Mouse (Mus musculus) ES-E14 (cell line): ENCODE data around the gene Frmpd4. TPM values are rescaled to one million over a fixed set of nuclear protein-coding genes. Genes with fewer than 3 reads are reported as not detected.

Experiments
- DNase-seq: peaks from one replicate; pipeline ENCODE4 v3.0.0-alpha.2; 2013; ENCODE audit warnings: low read depth, low spot score
- H3K27ac ChIP-seq: 2 replicates; pipeline ENCODE4 v1.5.1; 2012; ENCODE audit warnings: low read depth, mild to moderate bottlenecking, low read length, moderate library complexity, mixed read lengths; ENCODE audit not compliant: poor library complexity, insufficient read depth, severe bottlenecking
- H3K36me3 ChIP-seq: 2 replicates; pipeline ENCODE4 v1.6.1; 2012; ENCODE audit warnings: mild to moderate bottlenecking, low read length, moderate library complexity, mixed read lengths; ENCODE audit not compliant: control insufficient read depth, poor library complexity, insufficient read depth, severe bottlenecking
- H3K4me1 ChIP-seq, 2 experiments: fragments of 150-350 bp in 1 of 2; sonication (generic) in 1 of 2; 2 replicates each; pipeline ENCODE4 v1.6.1; 2012; ENCODE audit warnings: low read length in 2 of 2, mild to moderate bottlenecking in 1 of 2, mixed read lengths in 1 of 2; ENCODE audit not compliant: control insufficient read depth in 2 of 2, insufficient read depth in 2 of 2, poor library complexity in 1 of 2
- H3K4me3 ChIP-seq, 2 experiments: fragments of 150-350 bp in 1 of 2; sonication (generic) in 1 of 2; 2 replicates each; pipeline ENCODE4 v1.5.1; 2012; ENCODE audit warnings: low read length in 2 of 2, low read depth in 1 of 2, mild to moderate bottlenecking in 1 of 2, mixed read lengths in 1 of 2; ENCODE audit not compliant: insufficient read depth in 1 of 2, poor library complexity in 1 of 2, severe bottlenecking in 1 of 2
- H3K9ac ChIP-seq: 2 replicates; pipeline ENCODE4 v1.6.1; 2012; ENCODE audit warnings: low read depth, mild to moderate bottlenecking, low read length, mixed read lengths; ENCODE audit not compliant: poor library complexity, insufficient read depth, severe bottlenecking
- H3K9me3 ChIP-seq: fragments of 150-350 bp; sonication (generic); 2 replicates; pipeline ENCODE4 v1.6.1; 2012; ENCODE audit warnings: low read depth, mild to moderate bottlenecking, low read length; ENCODE audit not compliant: control insufficient read depth, insufficient read depth
- CHD2 ChIP-seq: IDR thresholded peaks from 2 replicates; pipeline ENCODE4 v1.6.1; 2014; ENCODE audit warnings: mild to moderate bottlenecking, low read depth, low read length, inconsistent platforms
- HCFC1 ChIP-seq: IDR thresholded peaks from 2 replicates; pipeline ENCODE4 v1.6.1; 2012; ENCODE audit warnings: low read length, inconsistent platforms, borderline replicate concordance; ENCODE audit not compliant: insufficient read depth
- MAFK ChIP-seq: IDR thresholded peaks from 2 replicates; pipeline ENCODE4 v1.6.1; 2014; ENCODE audit warnings: mild to moderate bottlenecking, low read depth, low read length, inconsistent platforms; ENCODE audit not compliant: insufficient read depth
- ZC3H11A ChIP-seq: IDR thresholded peaks from 2 replicates; pipeline ENCODE4 v1.6.1; 2012; ENCODE audit warnings: low read depth, mild to moderate bottlenecking, inconsistent platforms, low read length, borderline replicate concordance
- ZNF384 ChIP-seq: IDR thresholded peaks from 2 replicates; pipeline ENCODE4 v1.6.1; 2012; ENCODE audit warnings: low read depth, low read length, inconsistent platforms
- in situ Hi-C, 2 experiments: fragments of 600-800 bp; cut with MboI; formaldehyde crosslinking; loops; one replicate each; pipeline ENCODE4 v1.15.1; 2025; ENCODE audit warnings: low sequenced_read_pairs in 2 of 2, inconsistent platforms in 1 of 2; ENCODE audit not compliant: unreplicated experiment in 2 of 2
- total RNA-seq: library from RNA; depleted of rRNA; stranded (reverse); fragments of 300-350 nt; gene quantifications from 2 replicates; pipeline ENCODE4 v1.2.3, GENCODE M21; 2012

Gene Frmpd4
- total RNA-seq, 1 experiment: not detected

GRCm38 (mm10) chrX:168505254-168505653 lies 71.8 kb downstream of the Frmpd4 start:
- H3K36me3 ChIP-seq: no peaks in the 10 kb centered on the region
- no peak for DNase-seq
- TF ChIP-seq ZC3H11A: no peak
- TF ChIP-seq ZNF384: no peak
- no peak for TF ChIP-seq MAFK
- no peak for TF ChIP-seq CHD2
- no peak for TF ChIP-seq HCFC1
- no peaks in the 10 kb centered on the region for H3K4me1 ChIP-seq
- H3K27ac ChIP-seq: no peak overlapping the region
- in situ Hi-C loops: no loop called here
- no peak overlapping the region for H3K4me3 ChIP-seq
- no peak overlapping the region for H3K9ac ChIP-seq
- H3K9me3 ChIP-seq: no peaks in the 10 kb centered on the region

- DNase-seq: no peak
- H3K27ac ChIP-seq: no peak overlapping the region
- no peak overlapping the region for H3K4me3 ChIP-seq
- no peak for TF ChIP-seq CHD2
- in situ Hi-C loops: no loop called here
- no peaks in the 10 kb centered on the region for H3K9me3 ChIP-seq
- no peak overlapping the region for H3K9ac ChIP-seq
- H3K36me3 ChIP-seq: no peaks in the 10 kb centered on the region
- no peaks in the 10 kb centered on the region for H3K4me1 ChIP-seq
Observed at GRCm38 (mm10) chrX:168455233-168455632, 121.8 kb downstream of the Frmpd4 start.

- no peaks in the 10 kb centered on the region for H3K36me3 ChIP-seq
- H3K9me3 ChIP-seq: no peaks in the 10 kb centered on the region
- no peak overlapping the region for H3K4me3 ChIP-seq
- no peak overlapping the region for H3K9ac ChIP-seq
- H3K4me1 ChIP-seq: no peaks in the 10 kb centered on the region
- TF ChIP-seq HCFC1 (no peak), ZC3H11A (no peak), MAFK (no peak), ZNF384 (no peak), CHD2 (no peak)
- no peak overlapping the region for H3K27ac ChIP-seq
- in situ Hi-C loops: no loop called here
- no peak for DNase-seq
Observed at GRCm38 (mm10) chrX:168431206-168431605, 145.8 kb downstream of the Frmpd4 start.

- no peak for DNase-seq
- H3K36me3 ChIP-seq: no peaks in the 10 kb centered on the region
- no peaks in the 10 kb centered on the region for H3K9me3 ChIP-seq
- H3K27ac ChIP-seq: no peak overlapping the region
- TF ChIP-seq HCFC1 (no peak), ZNF384 (no peak), MAFK (no peak), CHD2 (no peak), ZC3H11A (no peak)
- no peak overlapping the region for H3K4me3 ChIP-seq
- in situ Hi-C loops: no loop called here
- no peaks in the 10 kb centered on the region for H3K4me1 ChIP-seq
- H3K9ac ChIP-seq: no peak overlapping the region
Observed at GRCm38 (mm10) chrX:168429814-168430213, 147.2 kb downstream of the Frmpd4 start.

GRCm38 (mm10) chrX:168415403-168415802 lies 161.6 kb downstream of the Frmpd4 start:
- no peaks in the 10 kb centered on the region for H3K36me3 ChIP-seq
- no peak overlapping the region for H3K9ac ChIP-seq
- H3K27ac ChIP-seq: no peak overlapping the region
- H3K9me3 ChIP-seq: no peaks in the 10 kb centered on the region
- peak; percentile 20 for DNase-seq
- no peak for TF ChIP-seq MAFK
- H3K4me1 ChIP-seq: no peaks in the 10 kb centered on the region
- in situ Hi-C loops: no loop called here
- H3K4me3 ChIP-seq: no peak overlapping the region
